Mouse (Mus musculus) heart, postnatal 0 days (tissue): ENCODE results near the gene Fam135a.

ENCODE experiments used
- CTCF ChIP-seq: IDR thresholded peaks from 2 replicates; pipeline ENCODE4 v1.5.1; 2016; ENCODE audit warnings: antibody characterized with exemption, control low read depth, low read depth
- EP300 ChIP-seq: IDR thresholded peaks from 2 replicates; pipeline ENCODE4 v1.6.1; 2016; ENCODE audit warnings: antibody characterized with exemption, low read depth

- TF ChIP-seq CTCF (no peak), EP300 (no peak)
Observed at GRCm38 (mm10) chr1:23966226-23966625, 133.9 kb downstream of the Fam135a start.
